Mouse (Mus musculus): ENCODE measurements around the gene Gpbp1. TPM values are rescaled to one million over a fixed set of nuclear protein-coding genes. Genes with fewer than 3 reads are reported as not detected.

Gene Gpbp1
- polyA plus RNA-seq, 1 experiment from 2014 or later: 44.1 TPM

GRCm38 (mm10) chr13:111470562-111471237, 19.2 kb downstream of the Gpbp1 start:
- Histone ChIP-seq H3K9ac (replicated peaks; ENCODE audit: low read depth) (no peak overlapping the region), H3K4me2 (replicated peaks; ENCODE audit: low read depth, low read length) (no peak overlapping the region), H3K4me1 (ENCODE audit: insufficient read depth, low read depth, low read length) (peaks cover 12% of the 10 kb centered on the region; the same call in 1 of the 2 replicates), H3K36me3 (ENCODE audit: insufficient read depth, low read length) (no peaks in the 10 kb centered on the region), H3K9me3 (ENCODE audit: low read length) (no peaks in the 10 kb centered on the region), H3K27me3 (replicated peaks; ENCODE audit: insufficient read depth, low read length) (no peaks in the 10 kb centered on the region), H3K4me3 (ENCODE audit: low read depth, low read length) (no peak overlapping the region), H3K27ac (ENCODE audit: low read length) (no peak overlapping the region)
- WGBS: 74% methylated on average over 3 of the region's 3 CpGs
- DNase-seq (ENCODE audit: low spot score) (no peak), ATAC-seq (no peak)
- TF ChIP-seq EP300 (IDR thresholded peaks at IDR 0.05): no peak
- TF ChIP-seq CTCF (IDR thresholded peaks at IDR 0.05): no peak

GRCm38 (mm10) chr13:111467350-111467749, 22.6 kb downstream of the Gpbp1 start:
- Histone ChIP-seq H3K27me3 (replicated peaks; ENCODE audit: insufficient read depth, low read length) (no peaks in the 10 kb centered on the region), H3K9ac (replicated peaks; ENCODE audit: low read depth) (no peak overlapping the region), H3K4me3 (ENCODE audit: low read depth, low read length) (no peak overlapping the region), H3K27ac (ENCODE audit: low read length) (no peak overlapping the region), H3K36me3 (ENCODE audit: insufficient read depth, low read length) (no peaks in the 10 kb centered on the region), H3K4me2 (replicated peaks; ENCODE audit: low read depth, low read length) (no peak overlapping the region), H3K4me1 (ENCODE audit: insufficient read depth, low read depth, low read length) (no peaks in the 10 kb centered on the region), H3K9me3 (ENCODE audit: low read length) (no peaks in the 10 kb centered on the region)
- DNase-seq (ENCODE audit: low spot score): no peak
- no peak for ATAC-seq
- WGBS: 86% methylated on average over 3 of the region's 3 CpGs
- no peak for TF ChIP-seq EP300 (IDR thresholded peaks at IDR 0.05)
- TF ChIP-seq CTCF (IDR thresholded peaks at IDR 0.05): no peak

GRCm38 (mm10) chr13:111461424-111461823, 28.5 kb downstream of the Gpbp1 start:
- Histone ChIP-seq H3K4me3 (ENCODE audit: low read depth, low read length) (no peak overlapping the region), H3K4me1 (ENCODE audit: insufficient read depth, low read depth, low read length) (no peaks in the 10 kb centered on the region), H3K27me3 (replicated peaks; ENCODE audit: insufficient read depth, low read length) (no peaks in the 10 kb centered on the region), H3K27ac (ENCODE audit: low read length) (no peak overlapping the region), H3K9me3 (ENCODE audit: low read length) (no peaks in the 10 kb centered on the region), H3K4me2 (replicated peaks; ENCODE audit: low read depth, low read length) (no peak overlapping the region), H3K36me3 (ENCODE audit: insufficient read depth, low read length) (no peaks in the 10 kb centered on the region), H3K9ac (replicated peaks; ENCODE audit: low read depth) (no peak overlapping the region)
- 4% methylated on average over 1 of the region's 1 CpGs for WGBS
- DNase-seq (ENCODE audit: low spot score) (peak; percentile 77), ATAC-seq (peak; percentile 44; the same call in 1 of the 2 replicates)
- TF ChIP-seq EP300 (IDR thresholded peaks at IDR 0.05) (no peak), CTCF (IDR thresholded peaks at IDR 0.05) (peak; percentile 85)

GRCm38 (mm10) chr13:111456790-111457189, 33.1 kb downstream of the Gpbp1 start:
- no peaks in the 10 kb centered on the region for H3K4me1 ChIP-seq (ENCODE audit: insufficient read depth, low read depth, low read length)
- DNase-seq (ENCODE audit: low spot score) (no peak), ATAC-seq (no peak)
- H3K9me3 ChIP-seq (ENCODE audit: low read length): no peaks in the 10 kb centered on the region
- WGBS: 58% methylated on average over 2 of the region's 2 CpGs
- H3K27me3 ChIP-seq (replicated peaks; ENCODE audit: insufficient read depth, low read length): no peaks in the 10 kb centered on the region
- no peak overlapping the region for H3K4me2 ChIP-seq (replicated peaks; ENCODE audit: low read depth, low read length)
- H3K4me3 ChIP-seq (ENCODE audit: low read depth, low read length): no peak overlapping the region
- TF ChIP-seq CTCF (IDR thresholded peaks at IDR 0.05) (no peak), EP300 (IDR thresholded peaks at IDR 0.05) (no peak)
- no peaks in the 10 kb centered on the region for H3K36me3 ChIP-seq (ENCODE audit: insufficient read depth, low read length)
- no peak overlapping the region for H3K9ac ChIP-seq (replicated peaks; ENCODE audit: low read depth)
- no peak overlapping the region for H3K27ac ChIP-seq (ENCODE audit: low read length)

GRCm38 (mm10) chr13:111444325-111444724, 45.6 kb downstream of the Gpbp1 start:
- TF ChIP-seq EP300 (IDR thresholded peaks at IDR 0.05) (no peak), CTCF (IDR thresholded peaks at IDR 0.05) (no peak)
- H3K4me3 ChIP-seq (ENCODE audit: low read depth, low read length): no peak overlapping the region
- no peak overlapping the region for H3K27ac ChIP-seq (ENCODE audit: low read length)
- no peak overlapping the region for H3K9ac ChIP-seq (replicated peaks; ENCODE audit: low read depth)
- no peak for DNase-seq (ENCODE audit: low spot score)
- no peak overlapping the region for H3K4me2 ChIP-seq (replicated peaks; ENCODE audit: low read depth, low read length)
- 0 out of 2 replicates have a peak, but pooled peaks cover 5% of the 10 kb centered on the region for H3K36me3 ChIP-seq (ENCODE audit: insufficient read depth, low read length)
- H3K27me3 ChIP-seq (replicated peaks; ENCODE audit: insufficient read depth, low read length): no peaks in the 10 kb centered on the region
- no peak for ATAC-seq
- no peaks in the 10 kb centered on the region for H3K4me1 ChIP-seq (ENCODE audit: insufficient read depth, low read depth, low read length)
- H3K9me3 ChIP-seq (ENCODE audit: low read length): no peaks in the 10 kb centered on the region

- Histone ChIP-seq H3K4me2 (replicated peaks; ENCODE audit: low read depth, low read length) (no peak overlapping the region), H3K9ac (replicated peaks; ENCODE audit: low read depth) (no peak overlapping the region), H3K36me3 (ENCODE audit: insufficient read depth, low read length) (peaks cover 15% of the 10 kb centered on the region; the same call in 1 of the 2 replicates), H3K4me1 (ENCODE audit: insufficient read depth, low read depth, low read length) (no peaks in the 10 kb centered on the region), H3K27ac (ENCODE audit: low read length) (no peak overlapping the region), H3K9me3 (ENCODE audit: low read length) (no peaks in the 10 kb centered on the region), H3K4me3 (ENCODE audit: low read depth, low read length) (no peak overlapping the region), H3K27me3 (replicated peaks; ENCODE audit: insufficient read depth, low read length) (no peaks in the 10 kb centered on the region)
- no peak for ATAC-seq
- no peak for DNase-seq (ENCODE audit: low spot score)
- TF ChIP-seq CTCF (IDR thresholded peaks at IDR 0.05): no peak
- no peak for TF ChIP-seq EP300 (IDR thresholded peaks at IDR 0.05)
- 79% methylated on average over 1 of the region's 1 CpGs for WGBS
Observed at GRCm38 (mm10) chr13:111431174-111431573, 58.7 kb downstream of the Gpbp1 start.

All from lung, postnatal 0 days (tissue).